Mouse (Mus musculus): ENCODE measurements around the gene Tacr1. TPM values are rescaled to one million over a fixed set of nuclear protein-coding genes. Genes with fewer than 3 reads are reported as not detected.

The Tacr1 gene
- polyA plus RNA-seq (2012; rRNA removed): not detected in 2 replicates

DNA sequence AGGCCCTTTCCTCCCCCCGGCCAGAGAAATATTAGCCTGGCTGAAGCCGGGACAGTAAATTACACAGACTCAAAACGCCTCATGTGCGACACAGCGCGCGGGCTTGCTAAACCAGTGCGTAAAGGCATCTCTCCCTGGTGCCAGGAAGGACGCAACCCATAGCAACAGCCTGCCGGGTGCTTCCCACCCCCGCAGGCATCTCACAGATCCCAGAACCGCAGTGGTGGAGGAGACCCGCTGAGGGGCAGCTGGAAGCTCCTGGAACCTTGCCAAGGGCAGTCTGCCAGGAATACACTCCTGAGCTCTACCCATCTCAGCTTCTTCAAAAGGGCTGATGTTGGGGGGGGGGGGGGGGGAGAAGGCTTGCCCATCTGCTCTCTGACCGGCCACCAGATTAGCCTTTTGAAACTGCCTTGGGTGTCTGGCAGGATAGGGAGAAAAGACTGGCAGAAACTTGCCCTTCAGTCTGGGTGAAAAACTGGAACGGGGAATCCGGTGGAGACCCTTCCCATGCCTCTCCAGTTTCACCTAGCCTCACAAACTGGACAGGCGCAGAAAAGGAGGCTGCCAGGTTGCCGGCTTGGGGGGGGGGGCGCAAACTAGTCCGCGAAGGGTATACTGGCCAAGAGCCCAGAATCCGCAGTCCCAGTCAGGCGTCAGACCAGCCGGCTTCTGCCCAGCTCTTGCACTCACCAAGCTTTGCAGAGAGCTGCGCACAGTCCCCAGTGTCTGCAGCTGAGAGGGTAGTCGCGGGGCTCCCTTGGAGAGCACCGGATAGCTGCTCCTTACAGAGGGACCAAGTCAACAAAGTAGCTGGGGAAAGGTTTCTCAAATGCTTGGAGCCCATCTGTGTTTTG lies at the start of gene Tacr1:
Tacr1 (plus strand) TSS at position 740 of the 857 bp plus-strand sequence.

Measured in liver, embryonic 14 days (tissue).